Mouse (Mus musculus) neural tube, embryonic 14.5 days (tissue): Measurements from ENCODE around the gene Deaf1. TPM values are rescaled to one million over a fixed set of nuclear protein-coding genes. Genes with fewer than 3 reads are reported as not detected.

Experiments used
- ATAC-seq: fragments of 200-750 bp; cut with Nextera tagmentation; 2 replicates; pipeline ENCODE4 v1.8.0; 2017; ENCODE audit warnings: low read depth, mild to moderate bottlenecking, moderate TSS enrichment, moderate library complexity
- H3K27ac ChIP-seq: fragments of 300-500 bp; sonication (generic); 2 replicates; pipeline ENCODE4 v1.5.1; 2014; ENCODE audit warnings: low read depth, mild to moderate bottlenecking, control low read depth, low read length, moderate library complexity, mixed read lengths
- H3K27me3 ChIP-seq: fragments of 300-500 bp; sonication (generic); 2 replicates; pipeline ENCODE4 v1.6.1; 2014; ENCODE audit warnings: low read length; ENCODE audit not compliant: control insufficient read depth, insufficient read depth
- H3K36me3 ChIP-seq: fragments of 300-500 bp; sonication (generic); 2 replicates; pipeline ENCODE4 v1.6.1; 2014; ENCODE audit warnings: low read length, mixed read lengths; ENCODE audit not compliant: control insufficient read depth, insufficient read depth
- H3K4me1 ChIP-seq: fragments of 300-500 bp; sonication (generic); 2 replicates; pipeline ENCODE4 v1.6.1; 2014; ENCODE audit warnings: low read length; ENCODE audit not compliant: control insufficient read depth, insufficient read depth
- H3K4me2 ChIP-seq: fragments of 300-500 bp; sonication (generic); 2 replicates; pipeline ENCODE4 v1.6.1; 2014; ENCODE audit warnings: mild to moderate bottlenecking, low read depth, low read length, control low read depth
- H3K4me3 ChIP-seq: fragments of 300-500 bp; sonication (generic); 2 replicates; pipeline ENCODE4 v1.5.1; 2014; ENCODE audit warnings: low read depth, low read length, control low read depth, mixed read lengths
- H3K9ac ChIP-seq: fragments of 300-500 bp; sonication (generic); replicated peaks from 2 replicates; pipeline ENCODE4 v1.6.1; 2014; ENCODE audit warnings: low read depth, mild to moderate bottlenecking, control low read depth, low read length, mixed read lengths
- H3K9me3 ChIP-seq: fragments of 300-500 bp; sonication (generic); 2 replicates; pipeline ENCODE4 v1.6.1; 2016; ENCODE audit warnings: low read length; ENCODE audit not compliant: control insufficient read depth
- WGBS: fragments of 180-500 bp; shearing (Covaris S2); extraction: QIAGEN DNeasy Blood & Tissue Kit; methylation state at CpG from one replicate; pipeline ENCODE4 v1.1.7; 2014; 5-methylcytosine and 5-hydroxymethylcytosine counted together
- polyA plus RNA-seq: library from polyadenylated mRNA; unstranded; fragments of >200 nt; fragmentation: Nextera tagmentation; extraction: Ambion mirVana; gene quantifications from 2 replicates; pipeline ENCODE4 v1.2.1, GENCODE M21; 2014

Gene Deaf1
- polyA plus RNA-seq, 1 experiment from 2014 or later, result 228 TPM

GRCm38 (mm10) chr7:141294479-141294878 lies 33.0 kb downstream of the Deaf1 start:
- WGBS, result 5% methylated on average over 22 of the region's 22 CpGs
- Histone ChIP-seq H3K4me3 (no peak overlapping the region), H3K4me1 (peaks cover 8% of the 10 kb centered on the region; the same call in 1 of the 2 replicates), H3K27me3 (peaks cover 34% of the 10 kb centered on the region), H3K9ac (no peak overlapping the region), H3K27ac (no peak overlapping the region), H3K4me2 (peak overlapping the region; percentile 53), H3K9me3 (no peaks in the 10 kb centered on the region), H3K36me3 (0 out of 2 replicates have a peak, but pooled peaks cover 7% of the 10 kb centered on the region)
- no peak for ATAC-seq

GRCm38 (mm10) chr7:141293852-141294471 lies 33.5 kb downstream of the Deaf1 start:
- Histone ChIP-seq H3K4me2 (peak overlapping the region; percentile 53), H3K9me3 (no peaks in the 10 kb centered on the region), H3K4me1 (peaks cover 8% of the 10 kb centered on the region; the same call in 1 of the 2 replicates), H3K27me3 (peaks cover 34% of the 10 kb centered on the region), H3K27ac (no peak overlapping the region), H3K4me3 (peak overlapping the region; percentile 28), H3K9ac (peak overlapping the region; percentile 51; the same call in 1 of the 2 replicates), H3K36me3 (0 out of 2 replicates have a peak, but pooled peaks cover 3% of the 10 kb centered on the region)
- under 1% methylated on average over 51 of the region's 53 CpGs for WGBS
- no peak for ATAC-seq

GRCm38 (mm10) chr7:141292583-141293388 lies 34.7 kb downstream of the Deaf1 start:
- H3K4me1 ChIP-seq, result peaks cover 8% of the 10 kb centered on the region; the same call in 1 of the 2 replicates
- H3K4me3 ChIP-seq, result peak overlapping the region; percentile 45
- WGBS, result 30% methylated on average over 15 of the region's 15 CpGs
- no peaks in the 10 kb centered on the region for H3K36me3 ChIP-seq
- H3K4me2 ChIP-seq, result peak overlapping the region; percentile 73
- H3K9ac ChIP-seq, result peak overlapping the region; percentile 60; the same call in 1 of the 2 replicates
- H3K27ac ChIP-seq, result no peak overlapping the region
- ATAC-seq, result peak; percentile 26; the same call in 1 of the 2 replicates
- no peaks in the 10 kb centered on the region for H3K9me3 ChIP-seq
- peaks cover 34% of the 10 kb centered on the region for H3K27me3 ChIP-seq

GRCm38 (mm10) chr7:141291921-141292582 lies 35.4 kb downstream of the Deaf1 start, which contains the start of gene Drd4:
Gene Drd4 (plus strand): TSS chr7:141292006.
- no peaks in the 10 kb centered on the region for H3K9me3 ChIP-seq
- peak within 1 kb of the TSS; percentile 45 for H3K4me3 ChIP-seq
- 1% methylated on average over 43 of the region's 46 CpGs for WGBS
- no peak within 1 kb of the TSS for H3K27ac ChIP-seq
- peak; percentile 60 for ATAC-seq
- peak within 1 kb of the TSS; percentile 60 for H3K9ac ChIP-seq
- peaks cover 34% of the 10 kb centered on the region for H3K27me3 ChIP-seq
- H3K4me1 ChIP-seq, result peaks cover 8% of the 10 kb centered on the region; the same call in 1 of the 2 replicates
- H3K36me3 ChIP-seq, result no peaks in the 10 kb centered on the region
- peak within 1 kb of the TSS; percentile 73 for H3K4me2 ChIP-seq

GRCm38 (mm10) chr7:141288042-141288441 lies 39.4 kb downstream of the Deaf1 start:
- no peak for ATAC-seq
- H3K27ac ChIP-seq, result no peak overlapping the region
- H3K27me3 ChIP-seq, result peaks cover 6% of the 10 kb centered on the region
- no peak overlapping the region for H3K4me3 ChIP-seq
- WGBS, result 87% methylated on average over 3 of the region's 3 CpGs
- H3K9me3 ChIP-seq, result no peaks in the 10 kb centered on the region
- no peak overlapping the region for H3K9ac ChIP-seq
- no peaks in the 10 kb centered on the region for H3K36me3 ChIP-seq
- H3K4me2 ChIP-seq, result no peak overlapping the region
- H3K4me1 ChIP-seq, result no peaks in the 10 kb centered on the region

- no peak for ATAC-seq
- H3K9ac ChIP-seq, result no peak overlapping the region
- no peaks in the 10 kb centered on the region for H3K9me3 ChIP-seq
- H3K4me2 ChIP-seq, result no peak overlapping the region
- no peaks in the 10 kb centered on the region for H3K27me3 ChIP-seq
- H3K4me1 ChIP-seq, result peaks cover 4% of the 10 kb centered on the region; the same call in 1 of the 2 replicates
- H3K36me3 ChIP-seq, result no peaks in the 10 kb centered on the region
- no peak overlapping the region for H3K27ac ChIP-seq
- H3K4me3 ChIP-seq, result no peak overlapping the region
- 85% methylated on average over 4 of the region's 4 CpGs for WGBS
Observed at GRCm38 (mm10) chr7:141282756-141283155, 44.7 kb downstream of the Deaf1 start.

- Histone ChIP-seq H3K4me1 (peaks cover 4% of the 10 kb centered on the region; the same call in 1 of the 2 replicates), H3K4me3 (no peak overlapping the region), H3K27ac (no peak overlapping the region), H3K36me3 (no peaks in the 10 kb centered on the region), H3K9ac (no peak overlapping the region), H3K4me2 (no peak overlapping the region), H3K27me3 (no peaks in the 10 kb centered on the region), H3K9me3 (no peaks in the 10 kb centered on the region)
- no peak for ATAC-seq
- 46% methylated on average over 6 of the region's 6 CpGs for WGBS
Observed at GRCm38 (mm10) chr7:141281442-141281841, 46.0 kb downstream of the Deaf1 start.

- 1% methylated on average over 41 of the region's 46 CpGs for WGBS
Observed at GRCm38 (mm10) chr7:141278766-141279590, 48.5 kb downstream of the Deaf1 start, which contains the start of gene Sct. Gene Sct (minus strand): TSS chr7:141279133.

More at GRCm38 (mm10) chr7:141278766-141279590, 48.5 kb downstream of the Deaf1 start, which contains the start of gene Sct:
- peak; percentile 85 for ATAC-seq
- Histone ChIP-seq H3K9ac (peak within 1 kb of the TSS; percentile 52), H3K27ac (0 out of 2 replicates have a peak within 1 kb of the TSS, but pooled peaks have one; percentile 10), H3K4me1 (peaks cover 4% of the 10 kb centered on the region; the same call in 1 of the 2 replicates), H3K27me3 (no peaks in the 10 kb centered on the region), H3K9me3 (no peaks in the 10 kb centered on the region), H3K4me3 (peak within 1 kb of the TSS; percentile 42), H3K4me2 (peak within 1 kb of the TSS; percentile 91), H3K36me3 (no peaks in the 10 kb centered on the region)
